Mouse (Mus musculus): ENCODE measurements around the gene Jmjd7. TPM values are rescaled to one million over a fixed set of nuclear protein-coding genes. Genes with fewer than 3 reads are reported as not detected.

Gene Jmjd7
- total and polyA plus RNA-seq, 3 experiments: 8.4 to 15.0 (median 14.6) TPM

GRCm38 (mm10) chr2:120040991-120041390, 13.7 kb downstream of the Jmjd7 start:
- H3K79me2 ChIP-seq (replicated peaks; ENCODE audit: control insufficient read depth, extremely low read depth, insufficient read depth, poor library complexity, severe bottlenecking): no peaks in the 10 kb centered on the region
- no peak overlapping the region for H3K9ac ChIP-seq (ENCODE audit: insufficient read depth, low read depth)
- no peak overlapping the region for H3K27ac ChIP-seq (ENCODE audit: insufficient read depth, low read depth)
- H3K36me3 ChIP-seq (replicated peaks in 1 of 2; ENCODE audit: control insufficient read depth in 1 of 2, insufficient read depth in 1 of 2, low read length in 1 of 2): peaks cover 54 to 74% of the 10 kb centered on the region in 2 experiments
- in situ Hi-C loops (cut with MboI; ENCODE audit: low pct_ligation_motif_present, low pct_unique_long_range_greater_than_20kb, low sequenced_read_pairs) (no loop called here), dilution Hi-C loops (cut with MboI; ENCODE audit: extremely low pct_ligation_motif_present, extremely low pct_unique_long_range_greater_than_20kb, low sequenced_read_pairs) (no loop called here)
- H3K4me3 ChIP-seq (replicated peaks in 1 of 3; ENCODE audit: low read depth in 2 of 3, low read length in 2 of 3, poor library complexity in 1 of 3): no peak overlapping the region
- DNase-seq (ENCODE audit: extremely low read depth): no peak
- TF ChIP-seq BHLHE40 (IDR thresholded peaks at IDR 0.05; ENCODE audit: low read depth, low read length): no peak
- no peak for TF ChIP-seq MYC (IDR thresholded peaks at IDR 0.05; ENCODE audit: low read depth, low read length)
- TF ChIP-seq NELFE (IDR thresholded peaks at IDR 0.05; ENCODE audit: low read depth, low read length): no peak
- TF ChIP-seq UBTF (IDR thresholded peaks at IDR 0.05; ENCODE audit: low read depth, low read length): no peak
- no peak for TF ChIP-seq ZC3H11A (IDR thresholded peaks at IDR 0.05; ENCODE audit: low read depth, low read length)
- no peak for TF ChIP-seq TBP (conservative IDR thresholded peaks at IDR 0.05; ENCODE audit: low read depth, low read length)
- TF ChIP-seq MAZ (IDR thresholded peaks at IDR 0.05; ENCODE audit: low read depth, low read length): no peak
- TF ChIP-seq SIN3A (IDR thresholded peaks at IDR 0.05; ENCODE audit: low read length): no peak
- TF ChIP-seq ELF1 (IDR thresholded peaks at IDR 0.05; ENCODE audit: low read depth, low read length): no peak
- no peak for TF ChIP-seq HCFC1 (IDR thresholded peaks at IDR 0.05; ENCODE audit: low read depth, low read length)
- no peak for TF ChIP-seq CHD2 (IDR thresholded peaks at IDR 0.05; ENCODE audit: low read length)
- TF ChIP-seq POLR2A (IDR thresholded peaks at IDR 0.05; ENCODE audit: low read depth, low read length): no peak
- no peak for TF ChIP-seq KAT2A (IDR thresholded peaks at IDR 0.05; ENCODE audit: insufficient replicate concordance, low read length)
- TF ChIP-seq TCF12 (IDR thresholded peaks at IDR 0.05; ENCODE audit: low read depth, low read length): no peak
- no peak for TF ChIP-seq MAFK (IDR thresholded peaks at IDR 0.05; ENCODE audit: insufficient replicate concordance, low read length)
- TF ChIP-seq ZMIZ1 (IDR thresholded peaks at IDR 0.05; ENCODE audit: low read depth, low read length): no peak
- H3K4me2 ChIP-seq (ENCODE audit: insufficient read depth, low read depth, poor library complexity, severe bottlenecking): no peak overlapping the region
- H3K4me1 ChIP-seq (ENCODE audit: control insufficient read depth in 1 of 2, insufficient read depth in 2 of 2): peaks cover 0 to 15% of the 10 kb centered on the region in 2 experiments; a peak in 2 of 4 replicates
- H3K9me3 ChIP-seq (replicated peaks; ENCODE audit: low read length): no peaks in the 10 kb centered on the region
- H3K27me3 ChIP-seq (replicated peaks): no peaks in the 10 kb centered on the region

DNA sequence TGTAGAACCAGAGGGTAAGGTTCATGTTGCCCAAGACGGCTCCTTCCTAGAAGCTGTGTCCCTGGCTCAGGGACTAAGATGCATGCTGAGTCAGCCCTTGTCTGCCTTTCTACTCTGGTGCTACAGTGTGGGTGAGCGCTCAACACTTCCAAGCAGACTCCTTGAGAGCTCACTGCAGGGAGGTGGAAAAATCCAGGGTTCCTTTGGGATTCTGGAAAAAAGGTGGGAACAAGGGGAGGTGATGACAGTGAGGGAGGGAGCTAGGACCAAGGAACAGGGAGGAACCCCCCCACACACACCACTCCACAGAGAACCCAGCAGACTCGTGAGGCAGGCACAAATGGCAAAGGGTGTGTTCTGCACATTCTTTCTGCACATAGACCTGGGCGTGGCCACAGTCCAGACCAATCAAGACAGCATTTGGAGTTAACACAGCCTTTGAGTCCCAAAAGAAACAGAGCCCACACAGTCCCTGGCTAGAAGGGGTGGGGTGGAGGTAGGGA, 16.9 kb downstream of the Jmjd7 start:
- dilution Hi-C loops (cut with MboI; ENCODE audit: extremely low pct_ligation_motif_present, extremely low pct_unique_long_range_greater_than_20kb, low sequenced_read_pairs) (no loop called here), in situ Hi-C loops (cut with MboI; ENCODE audit: low pct_ligation_motif_present, low pct_unique_long_range_greater_than_20kb, low sequenced_read_pairs) (no loop called here)
- H3K4me2 ChIP-seq (ENCODE audit: insufficient read depth, low read depth, poor library complexity, severe bottlenecking): no peak overlapping the region
- no peaks in the 10 kb centered on the region for H3K9me3 ChIP-seq (replicated peaks; ENCODE audit: low read length)
- no peaks in the 10 kb centered on the region for H3K4me1 ChIP-seq (ENCODE audit: control insufficient read depth in 1 of 2, insufficient read depth in 2 of 2)
- peaks cover 30 to 42% of the 10 kb centered on the region in 2 experiments for H3K36me3 ChIP-seq (replicated peaks in 1 of 2; ENCODE audit: control insufficient read depth in 1 of 2, insufficient read depth in 1 of 2, low read length in 1 of 2)
- peaks cover 9% of the 10 kb centered on the region for H3K27me3 ChIP-seq (replicated peaks)
- H3K27ac ChIP-seq (ENCODE audit: insufficient read depth, low read depth): no peak overlapping the region
- TF ChIP-seq JUN (IDR thresholded peaks at IDR 0.05; ENCODE audit: insufficient read depth, low read depth, low read length): no peak
- no peak for TF ChIP-seq POLR2A (IDR thresholded peaks at IDR 0.05; ENCODE audit: low read depth, low read length)
- no peak for TF ChIP-seq JUND (conservative IDR thresholded peaks at IDR 0.05; ENCODE audit: low read depth, low read length)
- TF ChIP-seq MYC (IDR thresholded peaks at IDR 0.05; ENCODE audit: low read depth, low read length): no peak
- TF ChIP-seq ZC3H11A (IDR thresholded peaks at IDR 0.05; ENCODE audit: low read depth, low read length): no peak
- TF ChIP-seq CHD2 (IDR thresholded peaks at IDR 0.05; ENCODE audit: low read length): no peak
- no peak for TF ChIP-seq NELFE (IDR thresholded peaks at IDR 0.05; ENCODE audit: low read depth, low read length)
- TF ChIP-seq CHD1 (IDR thresholded peaks at IDR 0.05; ENCODE audit: low read depth, low read length): no peak
- no peak for TF ChIP-seq RCOR1 (conservative IDR thresholded peaks at IDR 0.05; ENCODE audit: low read depth, low read length)
- TF ChIP-seq RAD21 (IDR thresholded peaks at IDR 0.05; ENCODE audit: low read depth, low read length): no peak
- no peak for TF ChIP-seq ELF1 (IDR thresholded peaks at IDR 0.05; ENCODE audit: low read depth, low read length)
- no peak for TF ChIP-seq ZMIZ1 (IDR thresholded peaks at IDR 0.05; ENCODE audit: low read depth, low read length)
- H3K79me2 ChIP-seq (replicated peaks; ENCODE audit: control insufficient read depth, extremely low read depth, insufficient read depth, poor library complexity, severe bottlenecking): no peaks in the 10 kb centered on the region
- no peak overlapping the region for H3K4me3 ChIP-seq (replicated peaks in 1 of 3; ENCODE audit: low read depth in 2 of 3, low read length in 2 of 3, poor library complexity in 1 of 3)
- no peak overlapping the region for H3K9ac ChIP-seq (ENCODE audit: insufficient read depth, low read depth)
- no peak for DNase-seq (ENCODE audit: extremely low read depth)
